Mouse (Mus musculus) cerebellum, adult 9-10 months (tissue): Measurements from ENCODE around the gene Rbm6.

Experiments used
- DNase-seq: peaks from one replicate; pipeline ENCODE4 v3.0.0; 2022

The Rbm6 gene

GRCm38 (mm10) chr9:107872350-107873098 lies 513 bp downstream of the Rbm6 start:
- peak; percentile 94 for DNase-seq

GRCm38 (mm10) chr9:107866081-107866480 lies 7.0 kb downstream of the Rbm6 start:
- DNase-seq = no peak

- no peak for DNase-seq
These were observed 8.5 kb downstream of the Rbm6 start for GRCm38 (mm10) chr9:107864493-107864892.

GRCm38 (mm10) chr9:107858343-107858742 lies 14.7 kb downstream of the Rbm6 start:
- no peak for DNase-seq

- DNase-seq = no peak
These were observed 24.1 kb downstream of the Rbm6 start for GRCm38 (mm10) chr9:107848922-107849321.

GRCm38 (mm10) chr9:107842709-107843108 lies 30.3 kb downstream of the Rbm6 start:
- no peak for DNase-seq

GRCm38 (mm10) chr9:107838869-107839268 lies 34.2 kb downstream of the Rbm6 start:
- no peak for DNase-seq

GRCm38 (mm10) chr9:107833826-107834225 lies 39.2 kb downstream of the Rbm6 start:
- DNase-seq = no peak

- DNase-seq = no peak
These were observed 41.3 kb downstream of the Rbm6 start for GRCm38 (mm10) chr9:107831765-107832164.

GRCm38 (mm10) chr9:107812132-107812531 lies 60.9 kb downstream of the Rbm6 start:
- no peak for DNase-seq

GRCm38 (mm10) chr9:107810985-107811384 lies 62.1 kb downstream of the Rbm6 start:
- no peak for DNase-seq

GRCm38 (mm10) chr9:107791714-107792113 lies 81.3 kb downstream of the Rbm6 start:
- DNase-seq = no peak

- no peak for DNase-seq
These were observed 90.4 kb downstream of the Rbm6 start for GRCm38 (mm10) chr9:107782536-107783203.

- no peak for DNase-seq
These were observed 96.2 kb downstream of the Rbm6 start for GRCm38 (mm10) chr9:107776809-107777208.

GRCm38 (mm10) chr9:107774411-107774810 lies 98.6 kb downstream of the Rbm6 start:
- no peak for DNase-seq

- DNase-seq = no peak
These were observed 101.3 kb downstream of the Rbm6 start for GRCm38 (mm10) chr9:107771782-107772181.

GRCm38 (mm10) chr9:107770374-107771290 lies 102.4 kb downstream of the Rbm6 start, which contains the start of gene Rbm5:
Rbm5 (minus strand) TSS chr9:107770996.
- peak; percentile 93 for DNase-seq

GRCm38 (mm10) chr9:107770037-107770373 lies 103.0 kb downstream of the Rbm6 start:
- DNase-seq = no peak

GRCm38 (mm10) chr9:107769445-107770000 lies 103.5 kb downstream of the Rbm6 start:
- no peak for DNase-seq

GRCm38 (mm10) chr9:107768851-107769250 lies 104.2 kb downstream of the Rbm6 start:
- no peak for DNase-seq

GRCm38 (mm10) chr9:107759593-107759992 lies 113.4 kb downstream of the Rbm6 start:
- DNase-seq = no peak

GRCm38 (mm10) chr9:107750378-107750777 lies 122.7 kb downstream of the Rbm6 start:
- no peak for DNase-seq

GRCm38 (mm10) chr9:107748063-107748462 lies 125.0 kb downstream of the Rbm6 start:
- no peak for DNase-seq
